Mouse (Mus musculus) hindbrain, postnatal 0 days (tissue): ENCODE data around the gene Elp5. TPM values are rescaled to one million over a fixed set of nuclear protein-coding genes. Genes with fewer than 3 reads are reported as not detected.

Experiments
- ATAC-seq: fragments of 200-750 bp; cut with Nextera tagmentation; 2 replicates; pipeline ENCODE4 v1.8.0; 2017; ENCODE audit warnings: mild to moderate bottlenecking, moderate TSS enrichment, moderate library complexity
- DNase-seq: peaks from one replicate; pipeline ENCODE4 v3.0.0-alpha.2; 2015; ENCODE audit warnings: low spot score
- H3K27ac ChIP-seq: fragments of 300-500 bp; sonication (generic); 2 replicates; pipeline ENCODE4 v1.5.1; 2014; ENCODE audit warnings: mild to moderate bottlenecking
- H3K27me3 ChIP-seq: fragments of 300-500 bp; sonication (generic); 2 replicates; pipeline ENCODE4 v1.6.1; 2014; ENCODE audit warnings: low read length, mixed read lengths; ENCODE audit not compliant: insufficient read depth
- H3K36me3 ChIP-seq: fragments of 300-500 bp; sonication (generic); 2 replicates; pipeline ENCODE4 v1.6.1; 2014; ENCODE audit warnings: low read length, mixed read lengths; ENCODE audit not compliant: insufficient read depth
- H3K4me1 ChIP-seq: fragments of 300-500 bp; sonication (generic); 2 replicates; pipeline ENCODE4 v1.6.1; 2014; ENCODE audit warnings: antibody characterized with exemption, low read length, mixed read lengths; ENCODE audit not compliant: insufficient read depth
- H3K4me2 ChIP-seq: fragments of 300-500 bp; sonication (generic); 2 replicates; pipeline ENCODE4 v1.6.1; 2014; ENCODE audit warnings: low read depth, mild to moderate bottlenecking, low read length, moderate library complexity, mixed read lengths
- H3K4me3 ChIP-seq: fragments of 300-500 bp; sonication (generic); 2 replicates; pipeline ENCODE4 v1.5.1; 2014; ENCODE audit warnings: low read length
- H3K9ac ChIP-seq: fragments of 300-500 bp; sonication (generic); replicated peaks from 2 replicates; pipeline ENCODE4 v1.6.1; 2014; ENCODE audit warnings: mild to moderate bottlenecking, low read length, moderate library complexity, mixed read lengths
- H3K9me3 ChIP-seq: fragments of 300-500 bp; sonication (generic); 2 replicates; pipeline ENCODE4 v1.6.1; 2016; ENCODE audit warnings: low read length, mixed read lengths
- CTCF ChIP-seq: IDR thresholded peaks from 2 replicates; pipeline ENCODE4 v1.5.1; 2016; ENCODE audit warnings: antibody characterized with exemption, control low read depth, low read depth
- WGBS: fragments of 180-500 bp; shearing (Covaris S2); extraction: QIAGEN DNeasy Blood & Tissue Kit; methylation state at CpG from one replicate; pipeline ENCODE4 v1.1.7; 2014; 5-methylcytosine and 5-hydroxymethylcytosine counted together
- polyA plus RNA-seq: library from polyadenylated mRNA; unstranded; fragments of >200 nt; fragmentation: Nextera tagmentation; extraction: Ambion mirVana; gene quantifications from 2 replicates; pipeline ENCODE4 v1.2.1, GENCODE M21; 2015
- total RNA-seq: library from RNA; depleted of rRNA; stranded (reverse); fragments of >200 nt; gene quantifications from 2 replicates; pipeline ENCODE4 v1.2.3, GENCODE M21; 2014; rRNA removed

Elp5 gene
- 137 and 147 TPM in 2 replicates for total RNA-seq
- polyA plus RNA-seq, result 168 and 170 TPM in 2 replicates

DNA sequence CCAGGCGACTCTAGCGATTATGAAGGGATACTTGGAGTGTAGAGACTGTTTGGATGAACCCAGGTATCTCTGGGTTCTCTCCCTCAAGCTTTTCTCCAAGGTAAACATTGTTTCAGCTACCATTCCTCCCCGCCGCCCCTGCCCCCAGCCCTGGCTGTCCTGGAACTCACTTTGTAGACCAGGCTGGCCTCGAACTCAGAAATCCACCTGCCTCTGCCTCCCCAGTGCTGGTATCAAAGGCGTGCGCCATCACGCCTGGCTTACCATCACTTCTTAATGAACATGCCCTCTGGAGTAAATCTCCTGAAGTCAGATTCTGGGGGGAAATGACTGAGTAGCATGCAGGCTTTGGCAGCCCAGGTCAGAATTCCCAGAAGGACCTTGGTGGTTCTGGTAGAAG, at the start of gene Elp5:
Gene Elp5 (minus strand): TSS at position 293 of the 400 bp plus-strand sequence.
- Histone ChIP-seq H3K36me3 (peaks cover 17% of the 10 kb centered on the region), H3K4me1 (peaks cover 13% of the 10 kb centered on the region), H3K27me3 (no peaks in the 10 kb centered on the region), H3K27ac (peak within 1 kb of the TSS; percentile 99), H3K4me2 (peak within 1 kb of the TSS; percentile 91), H3K9ac (peak within 1 kb of the TSS; percentile 92), H3K4me3 (peak within 1 kb of the TSS; percentile 86), H3K9me3 (no peaks in the 10 kb centered on the region)
- 56% methylated on average over 8 of the region's 8 CpGs for WGBS
- ATAC-seq (no peak), DNase-seq (no peak)
- no peak for TF ChIP-seq CTCF

- TF ChIP-seq CTCF, result no peak
Observed at GRCm38 (mm10) chr11:70031321-70031670, 49.0 kb upstream of the Elp5 start.

GRCm38 (mm10) chr11:70030651-70031320, 48.5 kb upstream of the Elp5 start:
- DNase-seq, result no peak
- H3K4me3 ChIP-seq, result no peak overlapping the region

More at GRCm38 (mm10) chr11:70031321-70031670, 49.0 kb upstream of the Elp5 start:
- no peaks in the 10 kb centered on the region for H3K27me3 ChIP-seq
- H3K27ac ChIP-seq, result no peak overlapping the region
- H3K4me1 ChIP-seq, result peaks cover 34% of the 10 kb centered on the region
- H3K9ac ChIP-seq, result no peak overlapping the region
- H3K36me3 ChIP-seq, result peaks cover 26% of the 10 kb centered on the region
- DNase-seq (no peak), ATAC-seq (no peak)
- 91% methylated on average over 11 of the region's 11 CpGs for WGBS
- no peak overlapping the region for H3K4me3 ChIP-seq
- H3K4me2 ChIP-seq, result no peak overlapping the region
- no peaks in the 10 kb centered on the region for H3K9me3 ChIP-seq

DNA sequence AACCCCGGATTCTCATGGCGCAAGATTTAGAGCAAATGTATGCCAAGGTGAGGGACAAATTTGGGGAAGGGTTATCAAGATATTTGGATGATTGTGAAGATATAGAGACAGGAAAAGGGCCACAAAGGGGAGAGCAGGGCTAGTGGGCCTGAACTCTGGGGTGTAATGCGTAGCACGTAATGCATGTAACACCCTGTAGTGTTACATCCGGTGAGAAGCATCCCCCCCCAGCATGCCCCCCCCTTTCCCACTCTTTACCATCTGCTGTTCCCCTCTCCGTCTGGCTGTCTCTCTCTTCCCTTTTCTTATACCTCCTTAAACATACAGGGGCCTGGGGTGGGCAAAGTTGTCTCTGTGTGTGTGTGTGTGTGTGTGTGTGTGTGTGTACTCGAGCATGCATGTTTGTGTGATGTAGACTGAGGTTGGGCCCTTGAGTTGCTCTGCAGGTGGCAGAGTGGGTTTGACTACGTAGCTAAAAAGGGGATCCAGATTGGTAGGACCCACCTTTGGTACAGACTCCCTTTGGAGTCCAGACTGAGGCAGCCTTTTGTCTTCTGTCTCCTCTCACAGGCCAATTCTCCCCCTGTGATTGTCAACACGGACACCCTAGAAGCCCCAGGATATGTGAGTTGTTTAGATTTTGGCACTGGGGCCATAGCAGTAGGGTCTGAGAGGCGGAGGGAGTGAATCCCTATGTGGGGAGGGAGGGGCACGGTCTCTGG, 47.7 kb upstream of the Elp5 start:
- ATAC-seq, result peak; percentile 38
- WGBS, result 18% methylated on average over 11 of the region's 11 CpGs
- TF ChIP-seq CTCF, result no peak
- peaks cover 36% of the 10 kb centered on the region for H3K4me1 ChIP-seq
- peak overlapping the region; percentile 60 for H3K4me2 ChIP-seq
- peaks cover 26% of the 10 kb centered on the region for H3K36me3 ChIP-seq
- DNase-seq, result peak; percentile 47
- no peaks in the 10 kb centered on the region for H3K9me3 ChIP-seq
- peak overlapping the region; percentile 89 for H3K27ac ChIP-seq
- peak overlapping the region; percentile 27 for H3K4me3 ChIP-seq
- no peaks in the 10 kb centered on the region for H3K27me3 ChIP-seq
- H3K9ac ChIP-seq, result peak overlapping the region; percentile 38

More at GRCm38 (mm10) chr11:70030651-70031320, 48.5 kb upstream of the Elp5 start:
- WGBS, result 91% methylated on average over 28 of the region's 28 CpGs
- no peak for TF ChIP-seq CTCF
- Histone ChIP-seq H3K4me1 (peaks cover 36% of the 10 kb centered on the region), H3K9me3 (no peaks in the 10 kb centered on the region), H3K27ac (peak overlapping the region; percentile 89), H3K9ac (peak overlapping the region; percentile 38; the same call in 1 of the 2 replicates), H3K27me3 (no peaks in the 10 kb centered on the region), H3K4me2 (peak overlapping the region; percentile 60), H3K36me3 (peaks cover 26% of the 10 kb centered on the region)
- ATAC-seq, result no peak

DNA sequence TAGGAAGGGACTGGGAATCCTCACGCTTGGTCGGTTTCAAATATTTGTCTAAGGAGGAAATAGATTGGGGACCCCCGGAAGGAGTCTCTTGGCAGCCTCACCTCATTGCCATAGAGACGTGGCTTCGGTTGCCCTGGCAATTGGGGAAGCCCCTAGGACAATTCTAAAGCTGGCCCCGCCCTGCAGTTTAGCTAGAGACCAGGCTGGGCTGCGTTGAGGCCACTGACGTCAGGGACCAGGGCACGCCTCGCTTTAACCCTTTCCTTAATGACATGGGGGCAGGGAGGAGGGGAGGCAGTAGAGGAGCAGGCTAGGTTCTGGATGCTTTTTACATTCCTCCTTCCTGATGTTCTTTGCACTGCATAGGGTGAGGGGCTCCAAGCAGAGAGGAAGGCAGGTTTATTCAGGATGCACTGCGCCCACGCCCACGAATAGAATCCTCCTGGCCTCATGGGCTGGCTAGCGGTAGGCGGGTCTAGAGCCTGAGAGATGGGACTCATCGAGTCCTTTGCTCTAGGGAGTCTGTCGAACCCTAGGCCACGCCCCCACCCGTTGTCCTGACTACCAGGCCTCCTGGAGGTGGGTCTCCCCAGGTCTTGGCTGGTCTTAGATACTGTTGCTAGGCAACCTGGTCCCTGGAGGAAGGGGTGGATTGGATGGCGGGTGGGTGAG, 46.9 kb upstream of the Elp5 start:
- TF ChIP-seq CTCF, result no peak
- peaks cover 36% of the 10 kb centered on the region for H3K4me1 ChIP-seq
- H3K27me3 ChIP-seq, result no peaks in the 10 kb centered on the region
- H3K9ac ChIP-seq, result peak overlapping the region; percentile 43
- WGBS, result 2% methylated on average over 20 of the region's 20 CpGs
- ATAC-seq (peak; percentile 93), DNase-seq (peak; percentile 98)
- H3K36me3 ChIP-seq, result peaks cover 22% of the 10 kb centered on the region
- H3K27ac ChIP-seq, result peak overlapping the region; percentile 89
- peak overlapping the region; percentile 60 for H3K4me2 ChIP-seq
- H3K9me3 ChIP-seq, result no peaks in the 10 kb centered on the region
- peak overlapping the region; percentile 27 for H3K4me3 ChIP-seq

DNA sequence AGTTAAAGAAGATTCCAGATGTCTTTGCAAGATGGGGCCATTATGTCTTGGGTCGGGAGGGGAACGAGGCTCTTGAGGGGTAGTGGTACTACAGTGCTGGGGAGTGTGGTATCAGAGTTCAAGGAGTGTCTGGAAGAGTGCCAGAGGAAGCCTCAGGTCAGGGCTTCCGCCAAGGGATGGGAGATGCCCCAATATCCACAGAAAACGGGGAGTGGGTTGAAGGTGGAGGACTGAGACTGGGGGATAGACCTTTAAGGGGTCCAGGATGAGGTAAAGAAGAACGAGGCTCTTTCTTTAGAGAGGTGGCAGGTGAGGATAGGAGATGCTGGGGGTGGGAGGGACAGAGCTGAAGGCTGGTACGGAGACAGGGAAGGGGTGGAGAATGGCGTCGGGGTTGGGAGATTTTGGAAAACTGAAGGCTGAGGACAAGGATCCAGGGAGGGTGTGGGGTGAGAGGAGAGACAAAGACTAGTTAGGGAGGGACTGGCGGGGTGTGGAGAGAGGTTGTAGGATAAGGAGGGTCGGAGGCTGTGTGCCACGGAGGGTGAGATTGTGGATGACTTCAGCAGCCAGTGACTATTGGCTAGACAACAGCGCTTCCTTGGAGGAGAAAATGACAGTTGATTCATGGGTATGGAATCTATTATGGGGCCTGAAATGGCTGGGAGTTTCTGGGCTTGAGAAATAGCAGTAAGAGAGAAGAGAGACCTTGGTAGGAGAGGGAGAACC, 46.2 kb upstream of the Elp5 start:
- Histone ChIP-seq H3K4me3 (peak overlapping the region; percentile 27), H3K4me1 (peaks cover 37% of the 10 kb centered on the region), H3K9me3 (no peaks in the 10 kb centered on the region), H3K27me3 (no peaks in the 10 kb centered on the region), H3K4me2 (peak overlapping the region; percentile 60), H3K27ac (peak overlapping the region; percentile 89), H3K9ac (peak overlapping the region; percentile 43), H3K36me3 (peaks cover 22% of the 10 kb centered on the region)
- WGBS, result 14% methylated on average over 12 of the region's 12 CpGs
- DNase-seq (no peak), ATAC-seq (peak; percentile 3; the same call in 1 of the 2 replicates)
- TF ChIP-seq CTCF, result no peak
